Mouse (Mus musculus) liver, adult 2 months (tissue): Measurements from ENCODE around the gene Prss54. TPM values are rescaled to one million over a fixed set of nuclear protein-coding genes. Genes with fewer than 3 reads are reported as not detected.

Source experiments
- DNase-seq: peaks from one replicate; pipeline ENCODE4 v3.0.0-alpha.2; 2011; ENCODE audit warnings: low read depth, low spot score; ENCODE audit errors: extremely low read depth
- H3K27ac ChIP-seq: fragments of 200-500 bp; replicated peaks from 2 replicates; pipeline ENCODE4 v1.5.1; 2012; ENCODE audit warnings: low read depth, mild to moderate bottlenecking, control low read depth, inconsistent platforms, low read length; ENCODE audit not compliant: insufficient read depth
- H3K27me3 ChIP-seq: fragments of 200-500 bp; 2 replicates; pipeline ENCODE4 v1.6.1; 2012; ENCODE audit warnings: mild to moderate bottlenecking, moderate library complexity, low read length, inconsistent platforms; ENCODE audit not compliant: control insufficient read depth, insufficient read depth
- H3K36me3 ChIP-seq: fragments of 200-500 bp; 2 replicates; pipeline ENCODE4 v1.6.1; 2012; ENCODE audit warnings: low read length, inconsistent platforms; ENCODE audit not compliant: control insufficient read depth, insufficient read depth
- H3K4me1 ChIP-seq: fragments of 200-500 bp; 2 replicates; pipeline ENCODE4 v1.6.1; 2011; ENCODE audit warnings: low read length; ENCODE audit not compliant: control insufficient read depth, insufficient read depth
- H3K4me3 ChIP-seq: fragments of 200-500 bp; 2 replicates; pipeline ENCODE4 v1.5.1; 2011; ENCODE audit warnings: low read depth, mild to moderate bottlenecking, control low read depth, low read length, moderate library complexity; ENCODE audit not compliant: insufficient read depth
- H3K79me2 ChIP-seq: fragments of 200-500 bp; 2 replicates; pipeline ENCODE4 v1.6.1; 2012; ENCODE audit warnings: inconsistent platforms, mild to moderate bottlenecking, low read length, moderate library complexity; ENCODE audit not compliant: control insufficient read depth, insufficient read depth
- H3K9ac ChIP-seq: fragments of 200-500 bp; 2 replicates; pipeline ENCODE4 v1.6.1; 2012; ENCODE audit warnings: low read depth, mild to moderate bottlenecking, control low read depth, inconsistent platforms, low read length
- CTCF ChIP-seq: fragments of 200-500 bp; IDR thresholded peaks from 2 replicates; pipeline ENCODE4 v1.5.1; 2011; ENCODE audit warnings: low read depth, low read length, control low read depth
- POLR2A ChIP-seq: fragments of 200-500 bp; IDR thresholded peaks from 2 replicates; pipeline ENCODE4 v1.6.1; 2011; ENCODE audit warnings: low read length, control low read depth; ENCODE audit not compliant: insufficient read depth; ENCODE audit errors: extremely low read depth
- WGBS: fragments of 180-500 bp; shearing (Covaris S2); methylation state at CpG from one replicate; pipeline ENCODE4 v1.1.7; 2018; 5-methylcytosine and 5-hydroxymethylcytosine counted together
- polyA plus RNA-seq: library from polyadenylated mRNA; depleted of rRNA; stranded (reverse); fragments of >200 nt; gene quantifications from 2 replicates; pipeline ENCODE4 v1.2.3, GENCODE M21; 2012
- total RNA-seq: library from RNA; depleted of rRNA; stranded (reverse); fragments of >200 nt; gene quantifications from 2 replicates; pipeline ENCODE4 v1.2.3, GENCODE M21; 2014

The Prss54 gene
- total and polyA plus RNA-seq, 2 experiments, result not detected

DNA sequence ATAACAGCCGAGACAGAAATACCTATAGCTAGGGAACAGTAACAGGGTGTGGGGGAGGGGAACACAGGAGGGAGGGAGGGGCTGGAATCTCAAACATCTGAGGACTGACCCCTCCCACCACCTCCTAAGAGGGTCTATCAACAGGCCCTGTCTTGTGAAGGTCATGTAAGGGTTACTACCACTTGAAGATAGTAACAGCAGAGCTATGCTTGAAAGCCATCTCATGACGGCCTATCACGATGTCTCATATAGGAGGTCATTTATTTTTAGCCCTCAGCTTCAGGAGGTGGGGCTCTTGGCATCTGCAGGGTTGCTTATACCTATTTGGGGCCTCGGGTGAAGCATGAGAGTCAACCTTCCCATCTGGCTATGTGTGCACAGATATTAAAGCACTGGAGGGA is 20.7 kb upstream of the Prss54 start:
- DNase-seq, result no peak
- Histone ChIP-seq H3K27ac (no peak overlapping the region), H3K36me3 (no peaks in the 10 kb centered on the region), H3K4me1 (no peaks in the 10 kb centered on the region), H3K27me3 (no peaks in the 10 kb centered on the region; the same call in 1 of the 2 replicates), H3K9ac (no peak overlapping the region), H3K79me2 (no peaks in the 10 kb centered on the region), H3K4me3 (no peak overlapping the region)
- 57% methylated on average over 4 of the region's 4 CpGs for WGBS
- TF ChIP-seq CTCF (no peak), POLR2A (no peak)

DNA sequence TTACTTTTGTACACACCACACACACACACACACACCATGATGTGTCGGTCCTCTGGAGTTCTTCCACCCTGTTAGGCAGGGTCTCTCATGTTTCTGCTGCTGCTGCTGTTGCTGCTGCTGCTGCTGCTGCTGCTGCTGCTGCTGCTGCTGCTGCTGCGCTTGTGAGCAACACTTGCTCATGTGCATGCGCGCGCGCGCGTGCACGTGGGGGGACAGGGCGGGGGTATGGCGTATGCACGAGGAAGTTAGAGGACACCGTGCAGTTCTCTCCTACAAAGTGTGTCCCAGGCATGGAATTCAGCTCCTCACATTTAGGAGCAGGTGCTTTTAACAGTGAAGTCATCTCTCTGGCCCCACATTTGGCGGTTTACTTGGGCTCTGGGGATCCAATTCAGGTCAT is 19.0 kb upstream of the Prss54 start:
- Histone ChIP-seq H3K27me3 (no peaks in the 10 kb centered on the region; the same call in 1 of the 2 replicates), H3K4me3 (no peak overlapping the region), H3K36me3 (no peaks in the 10 kb centered on the region), H3K79me2 (no peaks in the 10 kb centered on the region), H3K27ac (no peak overlapping the region), H3K9ac (no peak overlapping the region), H3K4me1 (no peaks in the 10 kb centered on the region)
- TF ChIP-seq CTCF, result no peak
- no peak for TF ChIP-seq POLR2A
- WGBS, result 83% methylated on average over 14 of the region's 14 CpGs
- no peak for DNase-seq

DNA sequence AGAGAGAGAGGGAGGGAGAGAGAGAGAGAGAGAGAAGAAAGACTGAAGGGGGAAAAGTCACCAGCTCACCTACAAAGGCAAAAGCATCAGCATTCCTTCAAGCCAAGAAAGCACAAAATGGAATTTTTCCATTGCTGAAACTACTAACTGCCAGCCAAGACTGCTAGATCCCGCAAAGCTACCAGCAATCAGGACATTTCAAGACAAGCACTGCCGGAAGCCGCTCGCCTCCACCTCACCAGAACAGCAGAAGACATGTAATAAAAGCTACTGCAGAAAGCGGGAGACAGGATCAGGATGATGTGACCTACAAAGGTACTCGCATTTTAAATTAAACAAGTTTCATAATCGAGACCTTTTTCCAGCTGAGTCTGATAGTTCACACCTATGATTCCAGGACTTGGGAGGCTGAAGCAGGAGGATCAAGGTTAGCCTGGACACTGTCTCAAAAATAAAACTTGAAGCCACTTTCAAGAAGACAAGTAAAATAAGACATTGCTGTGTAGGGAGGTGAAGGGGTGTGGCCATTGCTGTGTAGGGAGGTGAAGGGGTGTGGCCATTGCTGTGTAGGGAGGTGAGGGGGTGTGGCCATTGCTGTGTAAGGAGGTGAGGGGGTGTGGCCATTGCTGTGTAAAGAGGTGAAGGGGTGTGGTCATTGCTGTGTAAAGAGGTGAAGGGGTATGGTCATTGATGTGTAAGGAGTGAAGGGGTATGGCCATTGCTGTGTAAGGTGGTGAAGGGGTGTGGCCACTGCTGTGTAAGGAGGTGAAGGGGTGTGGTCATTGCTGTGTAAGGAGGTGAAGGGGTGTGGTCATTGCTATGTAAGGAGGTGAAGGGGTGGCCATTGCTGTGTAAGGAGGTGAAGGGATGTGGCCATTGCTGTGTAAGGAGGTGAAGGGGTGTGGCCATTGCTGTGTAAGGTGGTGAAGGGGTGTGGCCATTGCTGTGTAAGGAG is 17.6 kb upstream of the Prss54 start:
- Histone ChIP-seq H3K27ac (no peak overlapping the region), H3K4me1 (no peaks in the 10 kb centered on the region), H3K36me3 (no peaks in the 10 kb centered on the region), H3K79me2 (no peaks in the 10 kb centered on the region), H3K4me3 (no peak overlapping the region), H3K9ac (no peak overlapping the region), H3K27me3 (no peaks in the 10 kb centered on the region; the same call in 1 of the 2 replicates)
- TF ChIP-seq CTCF, result no peak
- TF ChIP-seq POLR2A, result no peak
- 92% methylated on average over 7 of the region's 7 CpGs for WGBS
- no peak for DNase-seq

DNA sequence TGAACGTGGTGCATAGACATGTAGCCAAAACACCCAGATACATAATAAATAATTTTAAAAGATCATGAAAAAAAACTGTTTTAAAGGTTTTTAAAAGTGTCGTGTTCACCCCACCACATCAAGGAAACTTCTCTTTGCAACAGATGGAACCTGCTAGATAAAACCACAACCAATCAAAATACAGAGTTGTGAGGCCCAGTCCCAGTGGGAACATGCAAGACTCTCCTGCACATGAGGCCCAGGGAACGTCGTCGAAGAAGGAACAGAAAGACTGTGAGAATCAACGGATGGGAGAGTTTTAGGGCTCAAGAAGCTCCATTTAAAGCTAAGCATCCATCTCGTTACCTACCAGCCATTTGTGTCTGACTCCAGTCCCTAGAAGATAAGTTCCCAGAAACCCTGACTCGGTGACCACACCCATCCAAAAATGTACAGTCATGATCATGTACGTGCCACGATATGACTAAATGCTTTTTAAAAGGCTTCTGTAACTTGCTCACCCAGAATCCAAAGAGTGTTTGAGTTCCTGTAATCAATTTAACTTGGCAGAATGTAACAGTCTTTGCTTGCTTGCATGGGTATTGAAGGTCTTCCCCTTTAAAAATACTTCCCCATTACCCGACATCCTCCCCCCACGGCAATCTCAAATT is 16.1 kb upstream of the Prss54 start:
- no peak for DNase-seq
- 83% methylated on average over 12 of the region's 12 CpGs for WGBS
- H3K36me3 ChIP-seq, result no peaks in the 10 kb centered on the region
- no peak overlapping the region for H3K27ac ChIP-seq
- H3K79me2 ChIP-seq, result no peaks in the 10 kb centered on the region
- H3K4me1 ChIP-seq, result no peaks in the 10 kb centered on the region
- no peak overlapping the region for H3K9ac ChIP-seq
- TF ChIP-seq POLR2A (no peak), CTCF (no peak)
- H3K4me3 ChIP-seq, result no peak overlapping the region
- H3K27me3 ChIP-seq, result no peaks in the 10 kb centered on the region; the same call in 1 of the 2 replicates

DNA sequence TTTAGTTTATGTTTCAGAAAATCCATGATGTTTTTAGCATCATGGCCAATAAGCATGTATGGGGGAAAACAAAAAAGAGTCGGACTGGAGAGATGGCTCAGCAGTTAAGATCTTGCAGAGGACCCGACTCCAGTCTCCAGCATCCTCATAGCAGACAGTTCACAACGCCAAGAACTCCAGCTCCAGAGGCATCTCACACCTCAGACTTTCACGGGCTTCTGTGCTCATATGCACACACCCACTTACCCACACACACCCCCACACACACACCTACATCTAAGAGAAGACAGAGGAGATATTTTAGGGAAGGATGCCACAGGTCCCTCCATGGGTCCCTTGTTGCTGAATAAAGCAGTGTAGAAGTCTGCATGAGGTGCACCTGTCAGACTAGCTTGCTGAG is 14.4 kb upstream of the Prss54 start:
- no peak overlapping the region for H3K4me3 ChIP-seq
- 73% methylated on average over 4 of the region's 4 CpGs for WGBS

DNA sequence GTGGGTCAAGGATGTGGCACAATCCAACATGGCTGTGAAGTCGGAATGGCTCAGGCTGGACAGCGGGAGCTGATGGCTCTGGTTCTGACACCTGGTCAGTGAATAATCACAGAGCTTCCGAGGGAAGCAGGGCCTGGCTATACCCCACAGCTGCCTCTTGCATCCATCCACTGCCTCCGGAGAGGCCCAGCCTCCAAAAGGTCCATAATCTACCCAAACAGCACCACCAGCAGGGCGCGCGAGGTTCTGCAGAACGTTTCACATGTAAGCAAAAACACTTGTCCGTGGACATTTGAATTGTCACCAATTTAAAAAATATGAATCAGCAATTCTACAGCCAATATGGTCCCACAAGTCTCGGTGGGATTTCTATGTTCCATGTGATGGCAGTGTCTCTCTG is 13.1 kb upstream of the Prss54 start:
- no peak for TF ChIP-seq POLR2A
- no peak for TF ChIP-seq CTCF
- no peak for DNase-seq
- Histone ChIP-seq H3K27ac (no peak overlapping the region), H3K9ac (no peak overlapping the region), H3K4me1 (no peaks in the 10 kb centered on the region), H3K79me2 (no peaks in the 10 kb centered on the region), H3K27me3 (no peaks in the 10 kb centered on the region; the same call in 1 of the 2 replicates), H3K4me3 (no peak overlapping the region), H3K36me3 (no peaks in the 10 kb centered on the region)
- WGBS, result 68% methylated on average over 10 of the region's 10 CpGs

More for the DNA sequence above, 14.4 kb upstream of the Prss54 start:
- Histone ChIP-seq H3K27me3 (no peaks in the 10 kb centered on the region; the same call in 1 of the 2 replicates), H3K4me1 (no peaks in the 10 kb centered on the region), H3K36me3 (no peaks in the 10 kb centered on the region), H3K79me2 (no peaks in the 10 kb centered on the region), H3K9ac (no peak overlapping the region), H3K27ac (no peak overlapping the region)
- no peak for DNase-seq
- no peak for TF ChIP-seq CTCF
- no peak for TF ChIP-seq POLR2A
